Mouse (Mus musculus): ENCODE data around the gene Sik1. TPM values are rescaled to one million over a fixed set of nuclear protein-coding genes. Genes with fewer than 3 reads are reported as not detected.

Gene Sik1
- polyA plus RNA-seq (2015; fragmentation: Illumina TruSeq; extraction: RNeasy Lipid Tissue Mini Kit (QIAGEN cat#74804); ENCODE audit: insufficient read depth, low replicate concordance) = 18.5 TPM

DNA sequence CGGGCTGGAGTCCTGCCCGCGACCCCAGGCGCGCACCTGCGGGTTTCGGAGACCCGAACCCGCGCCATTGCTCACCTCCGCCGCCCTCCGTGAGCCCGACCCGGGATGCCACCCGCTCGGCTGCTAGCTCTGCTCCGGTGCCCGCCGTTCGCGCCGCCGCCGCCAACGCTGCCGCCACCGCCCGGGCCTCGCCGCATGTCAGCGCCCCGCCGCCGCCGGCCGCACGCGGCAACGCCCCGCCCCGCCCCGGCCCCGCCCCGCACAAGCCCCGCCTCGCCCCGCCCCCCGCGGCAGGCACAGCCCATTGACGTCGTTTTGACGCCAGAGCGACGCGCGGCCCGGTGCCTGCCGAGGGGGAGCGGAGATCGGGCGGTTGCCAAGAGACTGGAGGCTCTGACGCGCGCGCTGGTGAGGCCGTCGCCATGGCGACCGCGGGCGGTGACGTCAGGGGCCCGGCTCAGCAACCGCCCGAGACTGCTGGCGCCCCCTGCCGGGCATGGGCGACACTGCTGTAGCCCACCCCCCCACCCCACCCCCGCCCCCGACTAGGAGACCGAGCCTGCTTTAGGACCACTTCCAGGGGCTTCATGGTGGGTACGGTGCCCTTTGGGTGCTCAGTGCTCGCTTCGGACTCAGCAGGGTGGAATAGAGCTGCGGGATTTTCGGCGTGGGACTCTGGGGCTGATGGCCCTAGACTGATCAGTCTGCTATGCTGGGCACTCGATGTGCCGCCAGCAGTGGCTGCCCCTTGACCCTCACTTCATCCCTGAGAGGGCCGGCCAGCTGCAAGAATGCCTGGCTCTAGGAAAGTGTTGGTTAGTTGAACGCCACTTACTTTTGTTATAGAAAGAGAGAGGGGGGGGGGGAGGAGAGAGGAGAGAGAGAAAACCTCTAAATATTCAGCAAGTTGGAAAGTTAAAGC, at the start of gene Sik1:
Gene Sik1 (minus strand): TSS at position 208 of the 922 bp plus-strand sequence.

Other genes starting within 250 kb of the Sik1 start
- not detected for gene Cbs, start 218.6 kb downstream of the Sik1 start, polyA plus RNA-seq (2015; fragmentation: Illumina TruSeq; extraction: RNeasy Lipid Tissue Mini Kit (QIAGEN cat#74804); ENCODE audit: insufficient read depth, low replicate concordance)
- 175 TPM for gene U2af1, start 196.9 kb downstream of the Sik1 start, polyA plus RNA-seq (2015; fragmentation: Illumina TruSeq; extraction: RNeasy Lipid Tissue Mini Kit (QIAGEN cat#74804); ENCODE audit: insufficient read depth, low replicate concordance)
- gene Cryaa, start 178.0 kb downstream of the Sik1 start, polyA plus RNA-seq (2015; fragmentation: Illumina TruSeq; extraction: RNeasy Lipid Tissue Mini Kit (QIAGEN cat#74804); ENCODE audit: insufficient read depth, low replicate concordance) = 0.19 TPM
- 23.5 TPM for gene Rrp1b, start 180.3 kb upstream of the Sik1 start, polyA plus RNA-seq (2015; fragmentation: Illumina TruSeq; extraction: RNeasy Lipid Tissue Mini Kit (QIAGEN cat#74804); ENCODE audit: insufficient read depth, low replicate concordance)
- gene Hsf2bp, start 180.5 kb upstream of the Sik1 start, polyA plus RNA-seq (2015; fragmentation: Illumina TruSeq; extraction: RNeasy Lipid Tissue Mini Kit (QIAGEN cat#74804); ENCODE audit: insufficient read depth, low replicate concordance) = not detected